ENCODE assay signal across 8 mouse cellular contexts in genomic region chr9:58250322-58250721, GRCm38 (mm10). TPM values are rescaled to one million over a fixed set of nuclear protein-coding genes. Genes with fewer than 3 reads are reported as not detected.
DNase-seq lines count a peak whose midpoint lies in the region; ATAC-seq lines count a peak whose summit lies in the region.

No protein-coding gene starts in this region.

- H3K9me3 ChIP-seq in kidney, embryonic 15.5 days (replicated peaks), result no peaks in the 10 kb centered on the region
- H3K9me3 ChIP-seq in embryonic facial prominence, embryonic 12.5 days, result no peaks in the 10 kb centered on the region
- no peaks in the 10 kb centered on the region for H3K9me3 ChIP-seq in hindbrain, embryonic 16.5 days (ENCODE audit: control insufficient read depth, low read length)
- no peaks in the 10 kb centered on the region for H3K9me3 ChIP-seq in midbrain, embryonic 15.5 days

- no peak for DNase-seq in kidney, postnatal 10 days
- DNase-seq in urinary bladder, postnatal 4 days (ENCODE audit: low spot score in 2 of 2), result no peak
- DNase-seq in cerebellum, postnatal 4 days (ENCODE audit: low spot score in 2 of 2), result no peak

- H3K4me3 ChIP-seq in kidney, embryonic 15.5 days (replicated peaks), result peak overlapping the region; percentile 63
- no peak overlapping the region for H3K4me3 ChIP-seq in embryonic facial prominence, embryonic 12.5 days
- no peak overlapping the region for H3K4me3 ChIP-seq in hindbrain, embryonic 16.5 days (ENCODE audit: low read length)
- no peak overlapping the region for H3K4me3 ChIP-seq in midbrain, embryonic 15.5 days

- peaks cover 10% of the 10 kb centered on the region; the same call in 1 of the 2 replicates for H3K36me3 ChIP-seq in kidney, embryonic 15.5 days
- no peaks in the 10 kb centered on the region for H3K36me3 ChIP-seq in embryonic facial prominence, embryonic 12.5 days
- H3K36me3 ChIP-seq in hindbrain, embryonic 16.5 days (ENCODE audit: control insufficient read depth, insufficient read depth, low read length), result no peaks in the 10 kb centered on the region
- no peaks in the 10 kb centered on the region for H3K36me3 ChIP-seq in midbrain, embryonic 15.5 days (replicated peaks)

- H3K27ac ChIP-seq in kidney, embryonic 15.5 days, result peak overlapping the region; percentile 97
- H3K27ac ChIP-seq in embryonic facial prominence, embryonic 12.5 days, result peak overlapping the region; percentile 91
- H3K27ac ChIP-seq in hindbrain, embryonic 16.5 days (ENCODE audit: low read depth, low read length), result no peak overlapping the region
- H3K27ac ChIP-seq in midbrain, embryonic 15.5 days, result 0 out of 2 replicates have a peak overlapping the region, but pooled peaks have one; percentile 28

- WGBS in kidney, embryonic 15.5 days, result 77% methylated on average over 8 of the region's 8 CpGs
- WGBS in embryonic facial prominence, embryonic 12.5 days, result 78% methylated on average over 8 of the region's 8 CpGs
- WGBS in hindbrain, embryonic 16.5 days, result 76% methylated on average over 8 of the region's 8 CpGs
- 79% methylated on average over 8 of the region's 8 CpGs for WGBS in midbrain, embryonic 15.5 days

- H3K4me1 ChIP-seq in kidney, embryonic 15.5 days, result peaks cover 56% of the 10 kb centered on the region
- peaks cover 21% of the 10 kb centered on the region for H3K4me1 ChIP-seq in embryonic facial prominence, embryonic 12.5 days
- H3K4me1 ChIP-seq in hindbrain, embryonic 16.5 days (ENCODE audit: control insufficient read depth, insufficient read depth, low read depth, low read length), result peaks cover 16% of the 10 kb centered on the region
- peaks cover 37% of the 10 kb centered on the region for H3K4me1 ChIP-seq in midbrain, embryonic 15.5 days

- no peak for ATAC-seq in kidney, embryonic 15.5 days (replicated peaks; ENCODE audit: low FRiP score)
- ATAC-seq in embryonic facial prominence, embryonic 12.5 days (ENCODE audit: insufficient number of reproducible peaks, insufficient read depth, low FRiP score, low TSS enrichment), result no peak
- ATAC-seq in hindbrain, embryonic 16.5 days, result no peak
- ATAC-seq in midbrain, embryonic 15.5 days (replicated peaks), result no peak
- no peak for ATAC-seq in monocyte, adult 5-6 weeks (replicated peaks; ENCODE audit: insufficient number of reproducible peaks, low FRiP score, low TSS enrichment, poor library complexity, severe bottlenecking)

- peak overlapping the region; percentile 77 for H3K4me2 ChIP-seq in kidney, embryonic 15.5 days
- H3K4me2 ChIP-seq in embryonic facial prominence, embryonic 12.5 days (replicated peaks), result peak overlapping the region; percentile 78
- peak overlapping the region; percentile 61 for H3K4me2 ChIP-seq in hindbrain, embryonic 16.5 days (ENCODE audit: low read length)
- H3K4me2 ChIP-seq in midbrain, embryonic 15.5 days, result peak overlapping the region; percentile 57; the same call in 1 of the 2 replicates

- H3K9ac ChIP-seq in kidney, embryonic 15.5 days, result peak overlapping the region; percentile 80
- H3K9ac ChIP-seq in embryonic facial prominence, embryonic 12.5 days, result 0 out of 2 replicates have a peak overlapping the region, but pooled peaks have one; percentile 66
- no peak overlapping the region for H3K9ac ChIP-seq in hindbrain, embryonic 16.5 days (ENCODE audit: low read depth, low read length)
- H3K9ac ChIP-seq in midbrain, embryonic 15.5 days, result no peak overlapping the region

- H3K27me3 ChIP-seq in kidney, embryonic 15.5 days, result no peaks in the 10 kb centered on the region
- H3K27me3 ChIP-seq in embryonic facial prominence, embryonic 12.5 days, result no peaks in the 10 kb centered on the region
- no peaks in the 10 kb centered on the region for H3K27me3 ChIP-seq in hindbrain, embryonic 16.5 days (replicated peaks; ENCODE audit: control insufficient read depth, insufficient read depth, low read length)
- H3K27me3 ChIP-seq in midbrain, embryonic 15.5 days (replicated peaks), result no peaks in the 10 kb centered on the region

RNA-seq across cellular contexts. Expression of gene Pml, which starts 0.7 kb away (rescaled TPM):
- polyA plus RNA-seq in kidney, embryonic 15.5 days (2015; fragmentation: Nextera tagmentation; extraction: Ambion mirVana), result 21.0 and 24.7 TPM in 2 replicates
- 14.0 and 16.0 TPM in 2 replicates for polyA plus RNA-seq in embryonic facial prominence, embryonic 12.5 days (2016; fragmentation: Nextera tagmentation; extraction: Ambion mirVana)
- 3.9 and 6.0 TPM in 2 replicates for polyA plus RNA-seq in hindbrain, embryonic 16.5 days (2015; fragmentation: Nextera tagmentation; extraction: Ambion mirVana)
- polyA plus RNA-seq in midbrain, embryonic 15.5 days (2015; fragmentation: Nextera tagmentation; extraction: Ambion mirVana), result 3.9 and 5.0 TPM in 2 replicates
- 6.6 to 23.5 TPM (median 15.6 TPM) in 3 replicates for total RNA-seq in monocyte, adult 5-6 weeks (2017)

RNA-seq across cellular contexts. Expression of gene Stoml1, which starts 2.6 kb away (rescaled TPM):
- polyA plus RNA-seq in kidney, embryonic 15.5 days (2015; fragmentation: Nextera tagmentation; extraction: Ambion mirVana), result 29.9 and 33.6 TPM in 2 replicates
- polyA plus RNA-seq in embryonic facial prominence, embryonic 12.5 days (2016; fragmentation: Nextera tagmentation; extraction: Ambion mirVana), result 40.9 and 44.2 TPM in 2 replicates
- polyA plus RNA-seq in hindbrain, embryonic 16.5 days (2015; fragmentation: Nextera tagmentation; extraction: Ambion mirVana), result 141 and 142 TPM in 2 replicates
- polyA plus RNA-seq in midbrain, embryonic 15.5 days (2015; fragmentation: Nextera tagmentation; extraction: Ambion mirVana), result 136 and 140 TPM in 2 replicates
- 11.3 to 14.2 TPM (median 13.0 TPM) in 3 replicates for total RNA-seq in monocyte, adult 5-6 weeks (2017)

RNA-seq across cellular contexts. Expression of gene Islr2, which starts 46.2 kb away (rescaled TPM):
- 0.39 and 0.51 TPM in 2 replicates for polyA plus RNA-seq in kidney, embryonic 15.5 days (2015; fragmentation: Nextera tagmentation; extraction: Ambion mirVana)
- 5.3 and 7.3 TPM in 2 replicates for polyA plus RNA-seq in embryonic facial prominence, embryonic 12.5 days (2016; fragmentation: Nextera tagmentation; extraction: Ambion mirVana)
- 13.8 and 21.5 TPM in 2 replicates for polyA plus RNA-seq in hindbrain, embryonic 16.5 days (2015; fragmentation: Nextera tagmentation; extraction: Ambion mirVana)
- polyA plus RNA-seq in midbrain, embryonic 15.5 days (2015; fragmentation: Nextera tagmentation; extraction: Ambion mirVana), result 44.4 and 55.1 TPM in 2 replicates
- total RNA-seq in monocyte, adult 5-6 weeks (2017), result 0.10 to 0.11 TPM in 2 of 3 replicates, not detected in the other

RNA-seq across cellular contexts. Expression of gene Islr, which starts 46.2 kb away (rescaled TPM):
- 78.7 and 94.7 TPM in 2 replicates for polyA plus RNA-seq in kidney, embryonic 15.5 days (2015; fragmentation: Nextera tagmentation; extraction: Ambion mirVana)
- 88.0 and 95.6 TPM in 2 replicates for polyA plus RNA-seq in embryonic facial prominence, embryonic 12.5 days (2016; fragmentation: Nextera tagmentation; extraction: Ambion mirVana)
- 40.4 and 50.5 TPM in 2 replicates for polyA plus RNA-seq in hindbrain, embryonic 16.5 days (2015; fragmentation: Nextera tagmentation; extraction: Ambion mirVana)
- 36.1 and 46.9 TPM in 2 replicates for polyA plus RNA-seq in midbrain, embryonic 15.5 days (2015; fragmentation: Nextera tagmentation; extraction: Ambion mirVana)
- total RNA-seq in monocyte, adult 5-6 weeks (2017), result not detected in 3 replicates

Comparison
In these comparisons a context has a peak if more than half of its experiments do, and no peak if none do; other contexts are left out.
1. H3K9ac ChIP-seq: peak in kidney, embryonic 15.5 days (single experiment) and embryonic facial prominence, embryonic 12.5 days (single experiment); none in hindbrain, embryonic 16.5 days (single experiment) and midbrain, embryonic 15.5 days (single experiment).
2. Peak in every context shown above with its lines, with median percentiles within 50 percentile points of each other: H3K4me2 ChIP-seq.